Mouse (Mus musculus) liver, embryonic 13.5 days (tissue): ENCODE measurements around the gene H2al1e. TPM values are rescaled to one million over a fixed set of nuclear protein-coding genes. Genes with fewer than 3 reads are reported as not detected.
"Not testable (repeated sequence)": the region's sequence is repeated elsewhere in the genome, so short reads cannot be mapped to it uniquely, and the experiment has no call there.

Experiments
- ATAC-seq: fragments of 200-750 bp; cut with Nextera tagmentation; 2 replicates; pipeline ENCODE4 v1.8.0; 2017; ENCODE audit warnings: low read depth, mild to moderate bottlenecking, moderate number of reproducible peaks, moderate library complexity
- DNase-seq: peaks from one replicate; pipeline ENCODE4 v3.0.0; 2022
- H3K27ac ChIP-seq: fragments of 300-500 bp; sonication (generic); 2 replicates; pipeline ENCODE4 v1.5.1; 2015; ENCODE audit warnings: moderate library complexity, mild to moderate bottlenecking, inconsistent platforms
- H3K27me3 ChIP-seq: fragments of 300-500 bp; sonication (generic); 2 replicates; pipeline ENCODE4 v1.6.1; 2015; ENCODE audit warnings: mild to moderate bottlenecking, inconsistent platforms
- H3K36me3 ChIP-seq: fragments of 300-500 bp; sonication (generic); 2 replicates; pipeline ENCODE4 v1.6.1; 2015; ENCODE audit warnings: mild to moderate bottlenecking, inconsistent platforms
- H3K4me1 ChIP-seq: fragments of 300-500 bp; sonication (generic); replicated peaks from 2 replicates; pipeline ENCODE4 v1.6.1; 2015; ENCODE audit warnings: inconsistent platforms
- H3K4me2 ChIP-seq: fragments of 300-500 bp; sonication (generic); 2 replicates; pipeline ENCODE4 v1.6.1; 2015; ENCODE audit warnings: inconsistent platforms, mild to moderate bottlenecking, moderate library complexity
- H3K4me3 ChIP-seq: fragments of 300-500 bp; sonication (generic); replicated peaks from 2 replicates; pipeline ENCODE4 v1.5.1; 2015; ENCODE audit warnings: mild to moderate bottlenecking, inconsistent platforms
- H3K9ac ChIP-seq: fragments of 300-500 bp; sonication (generic); 2 replicates; pipeline ENCODE4 v1.6.1; 2015; ENCODE audit warnings: mild to moderate bottlenecking, inconsistent platforms
- H3K9me3 ChIP-seq: fragments of 300-500 bp; sonication (generic); replicated peaks from 2 replicates; pipeline ENCODE4 v1.6.1; 2016; ENCODE audit warnings: inconsistent platforms
- WGBS: fragments of 180-500 bp; shearing (Covaris S2); methylation state at CpG from one replicate; pipeline ENCODE4 v1.1.7; 2015; ENCODE audit not compliant: insufficient replicate concordance; 5-methylcytosine and 5-hydroxymethylcytosine counted together
- polyA plus RNA-seq: library from polyadenylated mRNA; unstranded; fragments of >200 nt; fragmentation: Nextera tagmentation; extraction: Ambion mirVana; gene quantifications from 2 replicates; pipeline ENCODE4 v1.2.1, GENCODE M21; 2015

H2al1e gene
- polyA plus RNA-seq, 1 experiment from 2014 or later, result not detected

DNA sequence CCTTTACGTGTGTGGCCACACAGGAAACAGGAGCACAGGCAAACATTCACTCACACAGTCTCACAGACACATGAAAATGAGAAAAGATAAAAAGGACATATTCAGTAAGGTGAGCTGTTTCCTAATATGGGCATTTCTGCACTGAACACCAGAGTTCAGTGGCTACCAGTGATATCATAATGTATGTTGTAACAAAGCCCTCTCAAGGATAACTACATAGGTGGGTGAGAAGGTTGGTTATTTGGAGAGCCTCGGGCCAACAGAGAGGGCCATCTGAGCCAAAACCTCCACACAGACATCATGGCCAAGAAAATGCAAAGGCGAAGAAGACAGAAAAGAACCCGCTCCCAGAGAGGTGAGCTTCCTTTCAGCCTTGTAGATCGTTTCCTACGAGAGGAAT, 3.2 kb upstream of the H2al1e start, which contains the start of gene H2al1d:
Gene H2al1d, plus strand, starts transcription at position 301 of the 400 bp plus-strand sequence.
- ATAC-seq, H3K4me1 ChIP-seq, H3K27ac ChIP-seq, H3K9me3 ChIP-seq, H3K9ac ChIP-seq, DNase-seq, H3K27me3 ChIP-seq, H3K4me2 ChIP-seq, H3K36me3 ChIP-seq, H3K4me3 ChIP-seq: not testable (repeated sequence)
- no CpG with 5 or more reads among the region's 6 CpGs for WGBS

DNA sequence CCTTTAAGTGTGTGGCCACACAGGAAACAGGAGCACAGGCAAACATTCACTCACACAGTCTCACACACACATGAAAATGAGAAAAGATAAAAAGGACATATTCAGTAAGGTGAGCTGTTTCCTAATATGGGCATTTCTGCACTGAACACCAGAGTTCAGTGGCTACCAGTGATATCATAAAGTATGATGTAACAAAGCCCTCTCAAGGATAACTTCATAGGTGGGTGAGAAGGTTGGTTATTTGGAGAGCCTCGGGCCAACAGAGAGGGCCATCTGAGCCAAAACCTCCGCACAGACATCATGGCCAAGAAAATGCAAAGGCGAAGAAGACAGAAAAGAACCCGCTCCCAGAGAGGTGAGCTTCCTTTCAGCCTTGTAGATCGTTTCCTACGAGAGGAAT, 3.1 kb downstream of the H2al1e start, which contains the start of gene H2al1f:
Gene H2al1f, plus strand, starts transcription at position 301 of the 400 bp plus-strand sequence.
- H3K27ac ChIP-seq, H3K4me3 ChIP-seq, H3K4me2 ChIP-seq, H3K4me1 ChIP-seq, H3K36me3 ChIP-seq, H3K9ac ChIP-seq, DNase-seq, ATAC-seq, H3K27me3 ChIP-seq, H3K9me3 ChIP-seq: not testable (repeated sequence)
- no CpG with 5 or more reads among the region's 6 CpGs for whole genome bisulfite sequencing

DNA sequence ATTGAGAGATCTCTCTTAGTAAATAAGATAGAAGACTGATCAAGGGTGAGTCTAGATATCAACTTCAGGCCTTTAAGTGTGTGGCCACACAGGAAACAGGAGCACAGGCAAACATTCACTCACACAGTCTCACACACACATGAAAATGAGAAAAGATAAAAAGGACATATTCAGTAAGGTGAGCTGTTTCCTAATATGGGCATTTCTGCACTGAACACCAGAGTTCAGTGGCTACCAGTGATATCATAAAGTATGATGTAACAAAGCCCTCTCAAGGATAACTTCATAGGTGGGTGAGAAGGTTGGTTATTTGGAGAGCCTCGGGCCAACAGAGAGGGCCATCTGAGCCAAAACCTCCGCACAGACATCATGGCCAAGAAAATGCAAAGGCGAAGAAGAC, 6.2 kb downstream of the H2al1e start, which contains the start of gene H2al1g:
Gene H2al1g, plus strand, starts transcription at position 301 of the 400 bp plus-strand sequence.
- H3K36me3 ChIP-seq, ATAC-seq: not testable (repeated sequence)

DNA sequence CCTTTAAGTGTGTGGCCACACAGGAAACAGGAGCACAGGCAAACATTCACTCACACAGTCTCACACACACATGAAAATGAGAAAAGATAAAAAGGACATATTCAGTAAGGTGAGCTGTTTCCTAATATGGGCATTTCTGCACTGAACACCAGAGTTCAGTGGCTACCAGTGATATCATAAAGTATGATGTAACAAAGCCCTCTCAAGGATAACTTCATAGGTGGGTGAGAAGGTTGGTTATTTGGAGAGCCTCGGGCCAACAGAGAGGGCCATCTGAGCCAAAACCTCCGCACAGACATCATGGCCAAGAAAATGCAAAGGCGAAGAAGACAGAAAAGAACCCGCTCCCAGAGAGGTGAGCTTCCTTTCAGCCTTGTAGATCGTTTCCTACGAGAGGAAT, 9.5 kb downstream of the H2al1e start, which contains the start of gene H2al1h:
Gene H2al1h, plus strand, starts transcription at position 301 of the 400 bp plus-strand sequence.
- not testable (repeated sequence) for H3K4me3 ChIP-seq, H3K9ac ChIP-seq, H3K9me3 ChIP-seq, H3K27me3 ChIP-seq, H3K4me1 ChIP-seq, ATAC-seq, H3K27ac ChIP-seq, DNase-seq, H3K4me2 ChIP-seq, H3K36me3 ChIP-seq
- WGBS, result no CpG with 5 or more reads among the region's 6 CpGs

More for the DNA sequence above, 6.2 kb downstream of the H2al1e start, which contains the start of gene H2al1g:
- no CpG with 5 or more reads among the region's 3 CpGs for WGBS
- not testable (repeated sequence) for H3K27me3 ChIP-seq, H3K9ac ChIP-seq, H3K4me1 ChIP-seq, H3K27ac ChIP-seq, H3K4me3 ChIP-seq, DNase-seq, H3K4me2 ChIP-seq, H3K9me3 ChIP-seq

DNA sequence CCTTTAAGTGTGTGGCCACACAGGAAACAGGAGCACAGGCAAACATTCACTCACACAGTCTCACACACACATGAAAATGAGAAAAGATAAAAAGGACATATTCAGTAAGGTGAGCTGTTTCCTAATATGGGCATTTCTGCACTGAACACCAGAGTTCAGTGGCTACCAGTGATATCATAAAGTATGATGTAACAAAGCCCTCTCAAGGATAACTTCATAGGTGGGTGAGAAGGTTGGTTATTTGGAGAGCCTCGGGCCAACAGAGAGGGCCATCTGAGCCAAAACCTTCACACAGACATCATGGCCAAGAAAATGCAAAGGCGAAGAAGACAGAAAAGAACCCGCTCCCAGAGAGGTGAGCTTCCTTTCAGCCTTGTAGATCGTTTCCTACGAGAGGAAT, 12.6 kb downstream of the H2al1e start, which contains the start of gene H2al1i:
Gene H2al1i, plus strand, starts transcription at position 301 of the 400 bp plus-strand sequence.
- H3K9ac ChIP-seq, H3K27ac ChIP-seq, H3K4me1 ChIP-seq, DNase-seq, H3K36me3 ChIP-seq, H3K9me3 ChIP-seq, H3K4me2 ChIP-seq, ATAC-seq, H3K27me3 ChIP-seq, H3K4me3 ChIP-seq: not testable (repeated sequence)
- 80% methylated on average over 1 of the region's 5 CpGs for WGBS

DNA sequence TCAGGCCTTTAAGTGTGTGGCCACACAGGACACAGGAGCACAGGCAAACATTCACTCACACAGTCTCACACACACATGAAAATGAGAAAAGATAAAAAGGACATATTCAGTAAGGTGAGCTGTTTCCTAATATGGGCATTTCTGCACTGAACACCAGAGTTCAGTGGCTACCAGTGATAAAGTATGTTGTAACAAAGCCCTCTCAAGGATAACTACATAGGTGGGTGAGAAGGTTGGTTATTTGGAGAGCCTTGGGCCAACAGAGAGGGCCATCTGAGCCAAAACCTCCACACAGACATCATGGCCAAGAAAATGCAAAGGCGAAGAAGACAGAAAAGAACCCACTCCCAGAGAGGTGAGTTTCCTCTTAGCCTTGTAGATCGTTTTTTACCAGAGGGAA, 15.8 kb downstream of the H2al1e start, which contains the start of gene H2al1j:
Gene H2al1j, plus strand, starts transcription at position 301 of the 400 bp plus-strand sequence.
- H3K27ac ChIP-seq, H3K4me3 ChIP-seq, H3K9ac ChIP-seq, H3K4me1 ChIP-seq, H3K9me3 ChIP-seq, H3K36me3 ChIP-seq, ATAC-seq, DNase-seq, H3K27me3 ChIP-seq, H3K4me2 ChIP-seq: not testable (repeated sequence)
- WGBS, result 65% methylated on average over 2 of the region's 2 CpGs

DNA sequence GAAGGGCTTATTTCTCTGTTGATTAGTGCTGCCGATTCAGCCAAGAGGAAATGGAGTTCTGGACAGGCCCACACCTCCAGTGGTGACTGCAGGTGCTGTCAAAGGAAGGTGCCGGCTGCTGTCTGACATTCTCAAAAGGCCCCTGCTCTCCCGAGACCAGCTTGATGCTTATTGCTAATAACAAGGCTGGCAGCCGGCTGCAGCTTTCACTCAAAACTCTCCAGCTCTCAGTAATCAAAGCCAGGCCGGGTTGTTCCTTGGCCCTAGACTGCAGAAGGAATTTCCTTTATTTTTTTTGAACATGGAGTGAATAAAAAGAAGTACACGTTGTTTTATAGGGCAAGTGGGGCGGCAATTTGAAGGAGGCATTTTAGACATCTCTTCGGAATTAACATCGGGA, 34.0 kb downstream of the H2al1e start:
- DNase-seq (no peak), ATAC-seq (no peak)
- WGBS, result 65% methylated on average over 9 of the region's 9 CpGs
- Histone ChIP-seq H3K36me3 (no peaks in the 10 kb centered on the region), H3K27me3 (no peaks in the 10 kb centered on the region), H3K27ac (no peak overlapping the region), H3K4me3 (no peak overlapping the region), H3K9ac (no peak overlapping the region), H3K9me3 (no peaks in the 10 kb centered on the region), H3K4me2 (no peak overlapping the region), H3K4me1 (no peaks in the 10 kb centered on the region)

DNA sequence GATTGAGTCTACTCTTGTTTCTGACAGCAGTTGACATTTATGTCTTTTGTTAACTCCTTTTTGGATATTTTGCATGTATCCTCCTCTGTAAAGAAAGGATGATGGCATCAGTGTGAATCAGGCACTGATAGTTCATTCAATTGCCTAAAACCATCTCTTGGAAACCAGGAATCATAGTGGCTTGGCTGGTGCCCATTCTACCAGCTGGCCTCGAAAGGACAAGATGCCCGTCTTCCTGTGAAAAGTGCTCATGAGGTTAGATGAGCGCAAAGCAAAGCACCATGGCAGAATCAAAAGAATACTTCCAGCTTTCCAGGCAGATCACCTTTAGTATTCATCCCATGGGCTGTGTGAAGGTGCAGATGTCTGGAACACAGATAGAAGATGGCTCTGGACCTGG, 35.0 kb downstream of the H2al1e start:
- H3K27me3 ChIP-seq, result no peaks in the 10 kb centered on the region
- 80% methylated on average over 3 of the region's 3 CpGs for WGBS
- ATAC-seq, result no peak
- no peak overlapping the region for H3K27ac ChIP-seq
- no peak overlapping the region for H3K4me2 ChIP-seq
- H3K4me3 ChIP-seq, result no peak overlapping the region
- H3K36me3 ChIP-seq, result no peaks in the 10 kb centered on the region
- H3K9me3 ChIP-seq, result no peaks in the 10 kb centered on the region
- H3K9ac ChIP-seq, result no peak overlapping the region
- DNase-seq, result no peak
- H3K4me1 ChIP-seq, result no peaks in the 10 kb centered on the region

DNA sequence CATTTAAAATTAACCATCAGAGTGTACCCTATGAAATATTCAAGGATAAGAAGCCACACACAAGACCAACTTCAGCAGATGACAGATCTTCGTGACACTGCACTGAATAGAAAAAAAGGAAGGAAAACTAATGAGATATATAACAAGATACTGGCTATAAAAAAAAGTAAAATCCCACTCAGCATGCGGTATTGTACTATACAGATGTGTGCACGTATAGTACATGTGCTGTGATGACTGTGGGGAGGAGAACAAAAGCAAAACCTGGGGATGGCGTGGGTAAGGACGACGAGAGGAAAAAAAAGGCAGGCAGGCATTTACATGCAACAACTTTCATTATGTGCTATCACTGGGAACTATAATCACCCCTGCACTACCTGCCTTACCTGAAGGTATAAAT, 49.1 kb downstream of the H2al1e start:
- Histone ChIP-seq H3K4me2 (no peak overlapping the region), H3K9me3 (no peaks in the 10 kb centered on the region), H3K27me3 (no peaks in the 10 kb centered on the region), H3K36me3 (no peaks in the 10 kb centered on the region), H3K9ac (no peak overlapping the region), H3K27ac (no peak overlapping the region), H3K4me3 (no peak overlapping the region), H3K4me1 (no peaks in the 10 kb centered on the region)
- 37% methylated on average over 6 of the region's 6 CpGs for WGBS
- ATAC-seq, result no peak
- no peak for DNase-seq

DNA sequence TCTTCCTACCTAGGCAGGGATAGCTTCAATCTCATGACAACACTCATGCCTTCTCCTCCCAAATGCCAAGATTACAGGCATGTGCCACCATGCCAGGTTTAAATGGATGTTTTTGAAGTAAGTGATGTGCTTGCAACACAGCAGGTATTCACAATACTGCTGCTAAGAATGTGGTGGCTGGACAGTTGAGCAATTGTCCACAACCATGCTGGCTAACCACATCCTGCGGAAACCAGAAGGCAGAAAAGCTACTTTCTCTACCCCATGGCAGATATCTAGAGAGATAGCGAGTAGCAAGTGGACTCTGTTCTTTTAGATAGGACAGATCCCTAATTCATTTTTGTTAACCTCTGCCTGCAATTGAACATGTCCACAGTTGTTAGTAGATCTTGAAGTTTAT, 49.5 kb downstream of the H2al1e start:
- WGBS, result 36% methylated on average over 2 of the region's 2 CpGs
- Histone ChIP-seq H3K27me3 (no peaks in the 10 kb centered on the region), H3K9me3 (no peaks in the 10 kb centered on the region), H3K9ac (no peak overlapping the region), H3K4me2 (no peak overlapping the region), H3K27ac (no peak overlapping the region), H3K4me3 (no peak overlapping the region), H3K4me1 (no peaks in the 10 kb centered on the region), H3K36me3 (no peaks in the 10 kb centered on the region)
- DNase-seq (no peak), ATAC-seq (no peak)
